Mouse (Mus musculus): ENCODE data around the gene Kdm2b. TPM values are rescaled to one million over a fixed set of nuclear protein-coding genes. Genes with fewer than 3 reads are reported as not detected.
A peak's percentile ranks its signal among the peaks of the same experiment; 100 is the strongest.

Kdm2b gene
- polyA plus RNA-seq, 1 experiment from 2014 or later, result 73.8 TPM

DNA sequence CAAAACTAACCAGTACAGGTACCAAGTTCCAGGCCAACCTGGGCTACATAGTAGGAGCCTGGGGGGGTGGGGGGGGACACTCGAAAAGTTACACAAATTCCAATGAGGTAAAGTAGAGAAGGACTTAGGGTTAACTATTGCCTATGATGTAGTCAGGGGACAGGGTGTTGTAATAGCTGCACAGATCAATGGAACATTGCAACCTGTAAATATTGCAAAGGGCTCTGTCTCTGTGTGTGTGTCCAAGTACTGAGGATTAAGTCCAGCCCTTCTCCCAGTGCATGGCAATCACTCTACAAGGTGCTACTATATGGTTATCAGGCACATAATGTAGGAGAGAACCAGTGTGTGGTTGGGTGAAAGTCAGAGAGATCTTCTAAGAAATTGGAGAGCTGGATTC lies 11.3 kb upstream of the Kdm2b start:
- ATAC-seq (no peak), DNase-seq (ENCODE audit: low spot score) (no peak)
- Histone ChIP-seq H3K27me3 (replicated peaks; ENCODE audit: control insufficient read depth, insufficient read depth, low read length) (no peaks in the 10 kb centered on the region), H3K27ac (ENCODE audit: low read depth, low read length) (no peak overlapping the region), H3K4me1 (ENCODE audit: control insufficient read depth, insufficient read depth, low read length) (peaks cover 3% of the 10 kb centered on the region), H3K36me3 (ENCODE audit: control insufficient read depth, insufficient read depth, low read length) (no peaks in the 10 kb centered on the region; the same call in 1 of the 2 replicates), H3K4me3 (ENCODE audit: low read depth, low read length) (no peak overlapping the region), H3K9me3 (replicated peaks; ENCODE audit: control insufficient read depth, low read length) (no peaks in the 10 kb centered on the region), H3K4me2 (ENCODE audit: low read length) (no peak overlapping the region), H3K9ac (ENCODE audit: low read length) (no peak overlapping the region)
- WGBS, result 65% methylated on average over 1 of the region's 1 CpGs

DNA sequence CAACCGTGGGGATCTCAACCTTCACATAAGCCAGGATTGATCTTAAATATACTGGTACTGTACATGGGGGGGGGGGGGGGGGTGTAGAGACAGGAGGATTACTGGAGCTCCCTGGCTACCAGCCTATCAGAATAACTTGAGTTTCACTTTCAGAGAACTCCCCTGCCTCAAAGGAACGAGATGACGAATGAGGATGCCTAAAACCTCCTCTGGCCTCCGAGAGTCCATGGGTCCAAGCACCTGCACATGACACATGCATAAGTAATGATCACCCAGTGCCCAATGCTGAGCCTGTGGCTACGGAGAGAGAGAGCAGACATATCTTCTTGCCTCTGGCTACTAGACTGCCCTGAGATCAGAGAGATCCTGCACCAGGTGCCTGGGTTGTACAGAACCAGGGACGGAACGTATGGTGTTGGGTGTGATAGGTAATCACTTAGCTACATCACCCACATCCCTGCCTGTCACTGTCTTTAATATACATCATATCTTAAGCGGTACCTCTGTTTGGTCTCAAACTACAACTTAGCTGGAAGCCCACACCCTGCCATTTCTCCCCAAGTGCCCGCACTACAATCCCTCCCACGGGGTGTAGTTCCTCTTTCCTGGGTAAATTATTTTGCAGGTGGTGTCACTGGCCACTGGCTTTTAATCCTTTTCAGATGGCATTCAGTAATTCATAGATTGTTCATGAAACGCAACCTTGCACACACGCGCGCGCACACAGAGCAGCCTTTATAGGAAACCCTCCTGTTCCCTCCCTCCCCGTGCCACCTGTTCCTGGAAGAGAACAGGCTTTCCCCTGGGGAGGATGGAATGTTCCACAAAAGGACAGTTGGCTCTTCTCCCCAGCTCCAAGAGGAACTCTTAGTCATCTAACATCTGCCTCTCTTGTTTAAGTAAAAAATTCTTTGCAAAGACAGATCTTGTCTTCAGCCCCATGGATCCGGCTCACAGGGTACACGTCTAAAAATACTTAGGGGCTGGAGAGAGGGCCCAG lies 7.9 kb upstream of the Kdm2b start:
- H3K4me2 ChIP-seq (ENCODE audit: low read length), result no peak overlapping the region
- no peaks in the 10 kb centered on the region; the same call in 1 of the 2 replicates for H3K4me1 ChIP-seq (ENCODE audit: control insufficient read depth, insufficient read depth, low read length)
- no peaks in the 10 kb centered on the region for H3K27me3 ChIP-seq (replicated peaks; ENCODE audit: control insufficient read depth, insufficient read depth, low read length)
- no peak overlapping the region for H3K9ac ChIP-seq (ENCODE audit: low read length)
- 91% methylated on average over 18 of the region's 18 CpGs for WGBS
- no peak overlapping the region for H3K4me3 ChIP-seq (ENCODE audit: low read depth, low read length)
- no peak for ATAC-seq
- H3K9me3 ChIP-seq (replicated peaks; ENCODE audit: control insufficient read depth, low read length), result no peaks in the 10 kb centered on the region
- H3K27ac ChIP-seq (ENCODE audit: low read depth, low read length), result no peak overlapping the region
- DNase-seq (ENCODE audit: low spot score), result no peak
- H3K36me3 ChIP-seq (ENCODE audit: control insufficient read depth, insufficient read depth, low read length), result peaks cover 3% of the 10 kb centered on the region; the same call in 1 of the 2 replicates

DNA sequence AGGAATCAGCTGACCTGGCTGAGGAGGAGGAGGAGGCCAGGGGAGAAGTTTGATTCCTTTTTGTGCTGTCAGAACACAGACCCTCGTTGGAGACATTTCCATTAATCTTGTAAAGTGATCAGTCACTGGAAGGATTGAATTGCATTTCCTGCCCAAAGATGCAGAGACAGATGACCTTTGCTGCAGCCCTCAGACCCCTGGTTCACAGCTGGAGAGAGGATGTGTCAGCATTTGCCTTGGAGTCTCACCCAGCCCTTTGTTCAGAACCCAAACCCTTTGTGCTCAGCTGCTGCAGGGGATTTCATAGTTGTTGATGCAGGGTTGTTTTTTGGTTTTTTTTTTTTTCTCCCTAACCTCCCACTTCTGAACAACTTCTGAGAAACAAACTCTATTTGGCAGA lies 5.3 kb upstream of the Kdm2b start:
- 0% methylated on average over 1 of the region's 1 CpGs for WGBS
- DNase-seq (ENCODE audit: low spot score) (no peak), ATAC-seq (no peak)
- no peak overlapping the region for H3K9ac ChIP-seq (ENCODE audit: low read length)
- no peaks in the 10 kb centered on the region for H3K9me3 ChIP-seq (replicated peaks; ENCODE audit: control insufficient read depth, low read length)
- H3K4me2 ChIP-seq (ENCODE audit: low read length), result no peak overlapping the region
- peaks cover 18% of the 10 kb centered on the region for H3K4me1 ChIP-seq (ENCODE audit: control insufficient read depth, insufficient read depth, low read length)
- H3K36me3 ChIP-seq (ENCODE audit: control insufficient read depth, insufficient read depth, low read length), result peaks cover 3% of the 10 kb centered on the region; the same call in 1 of the 2 replicates
- no peak overlapping the region for H3K27ac ChIP-seq (ENCODE audit: low read depth, low read length)
- H3K27me3 ChIP-seq (replicated peaks; ENCODE audit: control insufficient read depth, insufficient read depth, low read length), result no peaks in the 10 kb centered on the region
- H3K4me3 ChIP-seq (ENCODE audit: low read depth, low read length), result no peak overlapping the region

DNA sequence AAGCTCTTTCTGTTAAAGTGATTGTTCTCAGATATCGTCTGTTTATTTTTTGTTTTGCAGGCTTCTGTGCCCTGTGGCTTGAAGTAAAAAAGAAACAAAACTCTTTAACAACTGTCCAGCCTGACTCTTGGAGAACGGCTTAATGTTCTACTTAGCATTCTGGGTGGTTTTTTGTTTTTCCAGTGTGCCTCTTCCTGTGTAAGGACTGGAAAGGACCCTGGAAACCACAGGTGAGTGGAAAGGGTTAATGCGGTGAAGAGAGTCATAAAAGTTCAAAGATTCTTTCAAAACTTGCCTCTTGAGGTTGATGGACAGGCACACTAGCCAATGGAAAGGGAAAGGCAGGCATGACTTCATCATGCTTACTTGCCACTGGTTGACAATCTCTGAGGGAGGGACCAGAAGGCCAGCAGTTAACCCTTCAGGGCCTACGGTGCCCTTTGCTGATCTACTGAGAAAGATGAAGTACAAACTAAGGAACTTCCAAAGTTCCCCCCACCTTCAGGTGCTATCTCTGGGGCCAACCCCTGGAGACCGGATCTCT lies 4.8 kb upstream of the Kdm2b start:
- no peak overlapping the region for H3K4me3 ChIP-seq (ENCODE audit: low read depth, low read length)
- H3K9ac ChIP-seq (ENCODE audit: low read length), result no peak overlapping the region
- no peaks in the 10 kb centered on the region for H3K27me3 ChIP-seq (replicated peaks; ENCODE audit: control insufficient read depth, insufficient read depth, low read length)
- peaks cover 3% of the 10 kb centered on the region; the same call in 1 of the 2 replicates for H3K36me3 ChIP-seq (ENCODE audit: control insufficient read depth, insufficient read depth, low read length)
- ATAC-seq, result peak; percentile 79
- H3K4me2 ChIP-seq (ENCODE audit: low read length), result 0 out of 2 replicates have a peak overlapping the region, but pooled peaks have one; percentile 14
- H3K9me3 ChIP-seq (replicated peaks; ENCODE audit: control insufficient read depth, low read length), result no peaks in the 10 kb centered on the region
- 7% methylated on average over 5 of the region's 5 CpGs for WGBS
- peak; percentile 92 for DNase-seq (ENCODE audit: low spot score)
- H3K4me1 ChIP-seq (ENCODE audit: control insufficient read depth, insufficient read depth, low read length), result peaks cover 20% of the 10 kb centered on the region
- H3K27ac ChIP-seq (ENCODE audit: low read depth, low read length), result no peak overlapping the region

DNA sequence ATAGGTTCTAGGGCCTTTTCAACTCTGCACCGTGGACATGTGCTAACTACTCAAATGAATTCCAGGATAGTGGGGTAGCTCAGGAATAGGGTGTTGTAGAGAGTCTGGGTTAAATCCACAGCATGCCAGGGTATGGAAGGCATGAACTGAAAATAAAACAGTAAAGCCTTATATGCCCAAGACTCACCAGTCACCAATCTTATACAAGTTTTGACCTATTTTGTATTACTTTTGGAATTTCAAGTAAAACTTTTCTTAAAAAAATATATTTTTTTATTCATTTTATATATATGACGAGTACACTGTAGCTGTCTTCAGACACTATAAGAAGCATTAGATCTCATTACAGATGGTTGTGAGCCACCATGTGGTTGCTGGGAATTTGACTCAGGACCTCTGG lies 4.2 kb upstream of the Kdm2b start:
- no peak for ATAC-seq
- 62% methylated on average over 2 of the region's 2 CpGs for WGBS
- peaks cover 20% of the 10 kb centered on the region for H3K4me1 ChIP-seq (ENCODE audit: control insufficient read depth, insufficient read depth, low read length)
- H3K36me3 ChIP-seq (ENCODE audit: control insufficient read depth, insufficient read depth, low read length), result peaks cover 3% of the 10 kb centered on the region; the same call in 1 of the 2 replicates
- DNase-seq (ENCODE audit: low spot score), result no peak
- no peak overlapping the region for H3K4me2 ChIP-seq (ENCODE audit: low read length)
- H3K9me3 ChIP-seq (replicated peaks; ENCODE audit: control insufficient read depth, low read length), result no peaks in the 10 kb centered on the region
- H3K27ac ChIP-seq (ENCODE audit: low read depth, low read length), result no peak overlapping the region
- H3K4me3 ChIP-seq (ENCODE audit: low read depth, low read length), result no peak overlapping the region
- H3K27me3 ChIP-seq (replicated peaks; ENCODE audit: control insufficient read depth, insufficient read depth, low read length), result no peaks in the 10 kb centered on the region
- H3K9ac ChIP-seq (ENCODE audit: low read length), result no peak overlapping the region

DNA sequence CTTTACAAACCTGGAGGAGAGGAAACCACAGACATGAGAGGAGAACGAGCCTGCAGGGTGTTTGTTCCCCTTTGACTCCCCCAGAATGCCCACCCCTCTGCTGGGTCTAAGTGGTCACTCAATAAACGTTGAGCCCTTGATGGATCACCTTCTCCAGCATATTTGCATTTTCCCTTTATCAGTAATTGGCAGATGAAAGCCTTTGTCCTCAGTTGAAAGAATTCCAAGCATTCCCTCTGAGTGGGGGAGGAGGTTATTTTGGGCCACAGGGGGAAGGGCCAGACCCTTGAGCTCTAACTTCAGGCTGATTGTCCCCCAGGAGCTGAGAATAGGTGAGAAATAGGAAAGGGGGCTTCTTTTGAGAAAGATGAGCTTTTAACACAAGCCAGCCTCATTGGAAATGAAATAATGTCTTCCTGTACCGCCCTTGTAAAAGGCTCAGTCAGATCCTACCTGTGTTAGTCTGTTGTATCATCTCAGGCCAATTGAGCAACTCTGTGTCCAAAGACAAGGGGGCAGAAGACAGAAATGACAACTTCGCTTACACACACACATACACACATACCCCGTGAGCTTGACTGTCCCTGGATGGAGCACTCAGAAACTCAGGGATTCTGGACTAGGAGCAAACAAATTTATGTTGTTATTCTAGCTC lies 1.9 kb upstream of the Kdm2b start:
- H3K4me2 ChIP-seq (ENCODE audit: low read length), result peak overlapping the region; percentile 82
- H3K9me3 ChIP-seq (replicated peaks; ENCODE audit: control insufficient read depth, low read length), result no peaks in the 10 kb centered on the region
- H3K4me1 ChIP-seq (ENCODE audit: control insufficient read depth, insufficient read depth, low read length), result peaks cover 33% of the 10 kb centered on the region
- peak overlapping the region; percentile 82 for H3K9ac ChIP-seq (ENCODE audit: low read length)
- peak overlapping the region; percentile 59 for H3K4me3 ChIP-seq (ENCODE audit: low read depth, low read length)
- no peaks in the 10 kb centered on the region for H3K27me3 ChIP-seq (replicated peaks; ENCODE audit: control insufficient read depth, insufficient read depth, low read length)
- H3K27ac ChIP-seq (ENCODE audit: low read depth, low read length), result no peak overlapping the region
- ATAC-seq (no peak), DNase-seq (ENCODE audit: low spot score) (no peak)
- peaks cover 3% of the 10 kb centered on the region; the same call in 1 of the 2 replicates for H3K36me3 ChIP-seq (ENCODE audit: control insufficient read depth, insufficient read depth, low read length)
- 28% methylated on average over 5 of the region's 5 CpGs for WGBS

DNA sequence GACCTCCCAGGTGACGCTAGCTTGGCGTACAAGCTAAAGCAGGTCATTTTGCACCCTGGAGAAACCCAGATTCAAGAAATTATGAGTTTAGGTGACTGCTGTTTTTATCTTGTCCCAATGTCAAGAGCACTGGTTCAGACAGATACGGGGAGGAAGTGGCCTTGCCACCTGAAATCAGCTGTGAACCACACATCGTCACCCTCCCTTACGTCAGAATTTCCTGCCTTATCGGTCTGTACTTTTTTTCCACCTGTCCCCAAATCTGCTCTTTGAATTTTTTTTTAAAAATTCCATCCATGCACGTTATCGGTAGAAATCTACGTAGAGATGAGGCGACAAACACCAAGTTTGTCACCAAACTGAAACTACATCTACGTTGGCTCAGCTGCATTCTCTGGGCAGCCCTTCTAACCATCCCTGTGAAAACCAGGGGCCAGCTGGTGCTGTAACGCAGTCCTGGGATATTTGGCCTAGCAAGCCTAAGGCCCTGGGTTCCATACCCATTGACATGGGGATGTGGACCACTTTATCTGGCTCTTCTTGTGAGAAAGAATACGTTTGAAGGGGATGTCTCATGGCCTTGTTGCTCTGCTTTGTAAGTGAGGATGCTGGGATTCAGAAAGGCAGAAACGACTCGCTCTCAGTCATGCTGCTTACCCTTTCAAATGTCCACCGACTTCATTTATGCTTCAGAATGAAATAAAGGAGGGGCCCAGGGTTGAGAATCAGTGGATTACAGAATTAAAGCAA lies 963 bp upstream of the Kdm2b start:
- H3K4me1 ChIP-seq (ENCODE audit: control insufficient read depth, insufficient read depth, low read length), result peaks cover 38% of the 10 kb centered on the region
- peak overlapping the region; percentile 82 for H3K4me2 ChIP-seq (ENCODE audit: low read length)
- peak overlapping the region; percentile 90 for H3K27ac ChIP-seq (ENCODE audit: low read depth, low read length)
- H3K9me3 ChIP-seq (replicated peaks; ENCODE audit: control insufficient read depth, low read length), result no peaks in the 10 kb centered on the region
- no peaks in the 10 kb centered on the region for H3K27me3 ChIP-seq (replicated peaks; ENCODE audit: control insufficient read depth, insufficient read depth, low read length)
- H3K9ac ChIP-seq (ENCODE audit: low read length), result peak overlapping the region; percentile 82
- peak overlapping the region; percentile 59 for H3K4me3 ChIP-seq (ENCODE audit: low read depth, low read length)
- WGBS, result 11% methylated on average over 16 of the region's 16 CpGs
- ATAC-seq (no peak), DNase-seq (ENCODE audit: low spot score) (no peak)
- peaks cover 3% of the 10 kb centered on the region; the same call in 1 of the 2 replicates for H3K36me3 ChIP-seq (ENCODE audit: control insufficient read depth, insufficient read depth, low read length)

DNA sequence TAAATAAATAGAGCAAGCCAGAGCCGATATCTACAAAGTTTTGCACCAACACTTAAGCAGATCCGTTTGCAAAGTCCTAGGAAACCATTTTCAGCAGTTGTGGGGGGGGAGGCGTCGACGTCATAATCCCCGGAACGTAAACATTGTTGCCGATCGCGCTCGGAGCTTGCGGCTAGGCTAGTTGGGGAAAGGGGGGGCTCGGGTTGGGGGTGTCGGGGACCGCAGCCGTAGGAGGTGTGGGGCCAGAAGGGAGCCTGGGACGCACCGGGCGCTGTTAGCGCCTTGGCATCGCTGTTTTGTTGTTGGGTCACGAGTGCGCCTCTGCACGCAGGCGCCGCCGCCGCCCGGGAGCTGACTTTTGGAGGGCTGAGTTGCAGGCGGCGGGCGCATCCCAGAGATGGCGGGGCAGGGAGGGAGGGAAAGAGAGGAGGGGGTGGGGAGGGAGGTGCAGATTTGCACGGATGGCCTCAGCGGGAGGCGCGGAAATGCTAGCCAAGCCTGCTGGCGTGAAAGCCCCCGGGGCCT lies 560 bp downstream of the Kdm2b start:
- peaks cover 48% of the 10 kb centered on the region for H3K4me1 ChIP-seq (ENCODE audit: control insufficient read depth, insufficient read depth, low read length)
- no peaks in the 10 kb centered on the region for H3K27me3 ChIP-seq (replicated peaks; ENCODE audit: control insufficient read depth, insufficient read depth, low read length)
- H3K9me3 ChIP-seq (replicated peaks; ENCODE audit: control insufficient read depth, low read length), result no peaks in the 10 kb centered on the region
- under 1% methylated on average over 37 of the region's 39 CpGs for WGBS
- ATAC-seq (peak; percentile 79), DNase-seq (ENCODE audit: low spot score) (peak; percentile 84)
- peak overlapping the region; percentile 59 for H3K4me3 ChIP-seq (ENCODE audit: low read depth, low read length)
- peak overlapping the region; percentile 82 for H3K9ac ChIP-seq (ENCODE audit: low read length)
- peak overlapping the region; percentile 90 for H3K27ac ChIP-seq (ENCODE audit: low read depth, low read length)
- no peaks in the 10 kb centered on the region for H3K36me3 ChIP-seq (ENCODE audit: control insufficient read depth, insufficient read depth, low read length)
- peak overlapping the region; percentile 82 for H3K4me2 ChIP-seq (ENCODE audit: low read length)
